Mouse (Mus musculus) ovary, postnatal 10 days (tissue): ENCODE results near the gene Zfp287.
"Not testable (repeated sequence)": the region's sequence is repeated elsewhere in the genome, so short reads cannot be mapped to it uniquely, and the experiment has no call there.

ENCODE experiments used
- DNase-seq: peaks from one replicate; pipeline ENCODE4 v3.0.0; 2022; ENCODE audit warnings: low spot score

Gene Zfp287

DNA sequence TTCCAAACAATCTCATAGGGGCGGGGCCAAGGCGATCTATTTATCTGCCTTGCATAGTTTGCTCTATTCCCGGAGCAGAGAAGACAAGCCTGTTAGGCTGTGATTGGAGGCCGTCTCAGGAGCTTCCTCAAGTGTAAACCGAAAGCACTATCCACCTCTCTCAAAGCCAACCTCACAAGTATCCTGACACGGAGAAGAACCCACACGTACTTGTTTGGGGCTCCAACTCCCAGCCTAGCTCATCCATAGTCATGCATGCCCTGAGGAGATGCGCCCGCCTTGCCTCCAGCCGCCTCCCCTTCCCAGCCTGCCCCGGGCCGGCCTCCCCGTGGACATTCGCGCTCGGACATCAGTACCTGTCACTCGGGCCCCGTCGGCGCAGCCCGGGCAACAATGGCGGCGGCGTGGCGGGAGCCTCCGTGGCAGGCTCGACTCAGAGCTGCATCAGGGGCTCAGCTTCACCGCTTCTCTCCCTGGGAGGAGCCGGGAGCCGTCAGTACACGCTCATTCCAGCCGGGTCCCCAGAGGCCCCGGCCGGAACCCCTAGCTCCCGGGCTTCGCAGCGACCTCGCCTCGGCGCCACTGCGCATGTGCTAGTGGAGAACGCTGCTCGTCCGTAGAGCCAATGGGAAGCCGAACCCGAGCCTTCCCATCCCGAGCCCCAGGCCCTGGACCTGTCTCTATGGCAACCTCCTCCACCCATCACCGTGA is at the start of gene Zfp287:
Zfp287 (minus strand) TSS at position 595 of the 711 bp plus-strand sequence.
- DNase-seq, result peak; percentile 64

DNA sequence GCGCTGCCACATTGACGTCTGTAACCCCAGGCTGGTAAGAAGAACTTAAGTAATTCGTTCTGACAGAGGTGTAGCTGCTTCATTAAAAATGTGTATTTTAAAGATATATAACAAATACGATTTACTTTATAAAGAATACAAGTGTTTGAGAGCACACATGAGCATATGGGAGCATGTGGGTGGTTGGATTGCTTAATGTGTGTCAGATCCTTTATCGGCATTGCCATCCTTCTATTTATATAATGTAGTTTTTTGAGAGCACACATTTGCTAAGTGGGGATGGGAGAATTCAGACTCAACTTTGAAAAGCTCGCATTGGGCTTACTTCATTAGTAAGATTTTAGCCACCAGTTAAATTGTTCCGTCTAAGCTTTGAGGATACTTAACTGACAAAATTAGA is 44.8 kb upstream of the Zfp287 start:
- no peak for DNase-seq

DNA sequence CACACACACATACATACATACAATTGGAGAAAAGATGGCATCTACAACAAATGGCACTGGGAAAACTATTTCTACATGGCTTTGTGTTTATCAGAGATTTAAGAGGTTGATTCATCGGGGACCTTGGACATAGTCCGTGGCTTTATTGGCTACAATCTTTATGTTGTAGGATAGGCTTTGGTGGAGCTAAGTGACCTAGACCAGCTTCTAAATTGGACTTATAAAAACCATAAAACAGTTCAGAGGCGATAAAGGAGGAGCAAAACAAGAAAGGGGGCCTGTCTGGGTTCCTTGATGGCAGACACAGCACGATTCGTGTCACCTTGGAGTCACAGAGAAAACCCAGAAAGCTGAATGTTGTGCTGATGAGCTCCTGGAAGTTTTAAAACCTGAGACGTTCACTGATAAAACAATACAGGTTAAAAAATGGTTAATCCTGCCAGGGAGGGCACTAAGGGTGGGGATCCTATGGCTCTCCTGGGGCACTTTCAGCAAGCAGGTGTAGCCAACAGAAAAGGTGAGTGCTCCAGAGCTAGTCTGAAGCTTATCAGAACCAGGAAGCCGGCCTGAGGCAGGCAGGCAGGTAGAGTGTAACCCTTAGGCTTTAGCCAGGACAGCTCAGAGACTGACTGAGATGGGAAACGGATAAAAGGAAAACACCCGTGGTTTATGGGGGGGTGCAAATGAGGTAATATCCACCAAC is 29.2 kb upstream of the Zfp287 start:
- DNase-seq, result no peak

GRCm38 (mm10) chr11:62758491-62758890 is 26.8 kb upstream of the Zfp287 start:
- no peak for DNase-seq

- no peak for DNase-seq
These were observed 26.2 kb upstream of the Zfp287 start for GRCm38 (mm10) chr11:62757906-62758305.

GRCm38 (mm10) chr11:62757143-62757507 is 25.4 kb upstream of the Zfp287 start:
- DNase-seq, result no peak

GRCm38 (mm10) chr11:62756456-62757142 is 24.9 kb upstream of the Zfp287 start:
- peak; percentile 92 for DNase-seq

- no peak for DNase-seq
These were observed 21.1 kb upstream of the Zfp287 start, which contains the start of gene Gm10428 for GRCm38 (mm10) chr11:62752780-62753179. Gm10428 (plus strand) TSS chr11:62753100.

- DNase-seq, result no peak
These were observed 20.5 kb upstream of the Zfp287 start for GRCm38 (mm10) chr11:62752191-62752590.

GRCm38 (mm10) chr11:62749445-62749844 is 17.7 kb upstream of the Zfp287 start:
- not testable (repeated sequence) for DNase-seq

- no peak for DNase-seq
These were observed 16.4 kb upstream of the Zfp287 start for GRCm38 (mm10) chr11:62748062-62748461.

DNA sequence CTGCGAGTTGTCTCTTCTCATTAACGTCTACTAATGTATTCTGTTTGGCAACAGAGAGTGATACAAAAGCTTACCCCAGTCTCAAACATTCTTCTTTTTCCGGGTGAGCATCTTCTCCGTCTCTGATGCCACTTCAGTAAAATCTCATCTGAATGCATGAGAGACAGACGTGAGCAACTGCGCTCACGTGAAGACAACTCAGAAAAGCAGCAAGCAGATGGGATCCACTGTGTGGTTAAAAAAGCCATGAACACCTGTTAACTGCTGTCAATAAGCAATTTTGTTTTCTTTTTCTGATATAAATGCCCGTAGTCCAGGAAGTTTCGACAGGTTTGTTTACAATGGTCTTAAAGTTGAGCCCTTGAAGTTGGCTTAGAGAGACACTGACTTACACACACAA is 15.5 kb upstream of the Zfp287 start:
- no peak for DNase-seq

GRCm38 (mm10) chr11:62746001-62746533 is 14.4 kb upstream of the Zfp287 start:
- no peak for DNase-seq

- DNase-seq, result peak; percentile 25
These were observed 12.4 kb upstream of the Zfp287 start for GRCm38 (mm10) chr11:62744103-62744502.

DNA sequence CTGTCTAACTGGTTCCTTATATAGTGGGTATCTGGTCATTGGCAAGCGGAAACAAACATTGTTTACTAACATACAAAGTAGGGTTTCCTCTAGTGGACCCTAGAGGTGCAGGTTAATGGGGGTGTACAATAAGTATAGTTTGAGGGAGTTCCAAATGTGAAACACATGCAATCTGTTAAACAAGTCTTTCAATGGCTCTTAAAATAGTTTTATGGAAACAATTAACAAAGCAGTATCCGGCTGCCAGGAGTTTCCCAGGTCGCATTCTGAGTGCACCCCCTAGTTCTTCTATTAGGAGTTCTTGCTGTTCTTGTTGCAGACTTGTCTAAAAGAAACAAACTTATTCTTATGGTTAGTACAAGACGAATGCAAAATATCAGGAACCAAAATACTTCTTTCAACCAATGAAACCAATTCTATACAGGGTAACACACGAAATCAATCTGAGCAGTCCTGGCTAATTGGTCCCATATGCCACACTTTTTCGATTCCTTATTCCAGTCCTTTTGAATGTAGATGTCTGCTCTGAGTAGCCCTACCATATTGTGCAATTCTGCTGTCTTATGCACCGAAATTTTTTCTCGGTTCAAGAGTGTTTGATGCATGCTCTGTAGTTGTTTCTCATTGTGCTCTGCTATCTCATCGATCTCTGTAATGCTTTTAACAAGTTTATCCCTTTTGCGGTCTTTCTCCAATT is 10.7 kb upstream of the Zfp287 start:
- DNase-seq, result no peak

- no peak for DNase-seq
These were observed 9.5 kb upstream of the Zfp287 start for GRCm38 (mm10) chr11:62741186-62741585.

GRCm38 (mm10) chr11:62732665-62733064 is 960 bp upstream of the Zfp287 start:
- no peak for DNase-seq

- DNase-seq, result no peak
These were observed 300 bp upstream of the Zfp287 start for GRCm38 (mm10) chr11:62732022-62732387.

DNA sequence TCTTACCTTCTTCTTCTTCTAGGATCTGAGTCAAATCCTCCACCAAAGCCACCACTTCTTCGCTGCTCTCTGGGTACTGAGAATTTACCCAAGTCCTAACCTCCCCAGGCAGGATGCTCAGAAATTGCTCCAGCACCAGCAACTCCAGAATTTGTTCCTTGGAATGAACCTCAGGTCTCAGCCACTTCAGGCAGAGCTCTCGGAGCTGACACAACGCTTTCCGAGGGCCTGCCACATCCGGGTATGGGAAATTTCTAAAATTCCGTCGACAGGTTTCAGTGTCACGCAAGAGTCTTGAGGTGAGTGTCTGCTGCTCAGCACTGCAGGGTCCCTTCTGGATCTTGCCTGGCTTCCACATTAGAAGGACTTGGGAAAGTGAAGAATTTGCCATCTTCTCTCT is 3.4 kb downstream of the Zfp287 start:
- no peak for DNase-seq

DNA sequence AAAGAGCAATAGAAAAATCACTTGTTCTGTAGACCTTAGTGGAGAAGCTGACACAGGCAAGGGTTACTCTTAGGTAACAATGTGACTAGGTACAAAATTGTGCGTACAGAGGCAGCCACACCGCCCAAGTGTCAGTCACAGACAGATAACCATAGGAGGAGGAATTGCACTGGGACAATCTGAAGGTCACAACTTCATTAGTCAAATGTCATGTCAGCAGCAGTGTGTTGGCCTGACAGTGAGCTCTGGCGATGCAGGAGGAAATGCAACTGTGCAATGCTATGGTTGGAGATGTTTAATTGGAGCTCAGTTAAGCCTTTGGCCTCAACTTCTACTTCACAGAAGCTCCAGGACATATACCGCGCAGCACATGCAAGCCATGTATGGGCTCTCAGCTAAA is 21.0 kb downstream of the Zfp287 start:
- DNase-seq, result no peak

- no peak for DNase-seq
These were observed 23.5 kb downstream of the Zfp287 start for GRCm38 (mm10) chr11:62708252-62708651.

DNA sequence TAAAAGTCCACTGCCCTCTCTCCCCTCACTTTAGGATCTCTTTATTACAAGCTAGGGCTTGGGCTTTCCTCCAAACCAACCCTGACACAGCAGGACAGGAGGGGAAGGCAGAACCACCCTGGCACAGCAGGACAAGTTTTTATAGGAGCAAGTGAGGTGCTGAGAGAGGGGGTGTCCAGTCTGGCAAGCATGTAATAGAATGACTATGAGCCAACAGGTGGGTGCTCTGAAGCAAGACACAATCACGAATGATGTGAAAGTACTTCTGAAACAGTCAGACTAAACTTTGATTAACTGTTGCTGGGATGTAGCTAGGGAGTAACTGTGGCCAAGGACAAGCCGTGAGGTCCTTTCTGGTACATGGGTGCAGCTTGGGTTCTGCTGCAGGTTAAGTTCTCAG is 25.6 kb downstream of the Zfp287 start:
- DNase-seq, result no peak
